Mouse (Mus musculus) spleen, adult 2 months (tissue): ENCODE results near the gene Sec22a. TPM values are rescaled to one million over a fixed set of nuclear protein-coding genes. Genes with fewer than 3 reads are reported as not detected.

Experiments
- DNase-seq, 2 experiments: peaks; one replicate each; pipeline versions ENCODE4 v3.0.0 to v3.0.0-alpha.2; 2012 to 2021; ENCODE audit warnings: low spot score in 2 of 2, low read depth in 1 of 2
- H3K27ac ChIP-seq: fragments of 200-500 bp; 2 replicates; pipeline ENCODE4 v1.5.1; 2012; ENCODE audit warnings: low read length, inconsistent platforms; ENCODE audit not compliant: insufficient read depth
- H3K27me3 ChIP-seq: fragments of 200-500 bp; 2 replicates; pipeline ENCODE4 v1.6.1; 2012; ENCODE audit warnings: mild to moderate bottlenecking, moderate library complexity, low read length, inconsistent platforms; ENCODE audit not compliant: control insufficient read depth, insufficient read depth
- H3K36me3 ChIP-seq: fragments of 200-500 bp; 2 replicates; pipeline ENCODE4 v1.6.1; 2012; ENCODE audit warnings: mild to moderate bottlenecking, low read length, inconsistent platforms; ENCODE audit not compliant: control insufficient read depth, insufficient read depth
- H3K4me1 ChIP-seq: fragments of 200-500 bp; 2 replicates; pipeline ENCODE4 v1.6.1; 2011; ENCODE audit warnings: inconsistent platforms; ENCODE audit not compliant: control insufficient read depth, insufficient read depth, insufficient read length
- H3K4me3 ChIP-seq: fragments of 200-500 bp; 2 replicates; pipeline ENCODE4 v1.5.1; 2011; ENCODE audit warnings: mild to moderate bottlenecking, inconsistent platforms; ENCODE audit not compliant: insufficient read depth, insufficient read length; ENCODE audit errors: extremely low read depth
- CTCF ChIP-seq: fragments of 200-500 bp; IDR thresholded peaks from 2 replicates; pipeline ENCODE4 v1.5.1; 2011; ENCODE audit warnings: mild to moderate bottlenecking, inconsistent platforms; ENCODE audit not compliant: insufficient read depth, insufficient read length, insufficient replicate concordance; ENCODE audit errors: extremely low read depth
- POLR2A ChIP-seq: fragments of 200-500 bp; IDR thresholded peaks from 2 replicates; pipeline ENCODE4 v1.6.1; 2011; ENCODE audit warnings: low read depth, low read length, inconsistent platforms
- WGBS: fragments of 180-500 bp; shearing (Covaris S2); methylation state at CpG from one replicate; pipeline ENCODE4 v1.1.7; 2018; 5-methylcytosine and 5-hydroxymethylcytosine counted together
- polyA plus RNA-seq: library from polyadenylated mRNA; depleted of rRNA; stranded (reverse); fragments of >200 nt; gene quantifications from 2 replicates; pipeline ENCODE4 v1.2.3, GENCODE M21; 2012

Sec22a gene
- polyA plus RNA-seq, 1 experiment, result 4.5 TPM

- no peaks in the 10 kb centered on the region for H3K36me3 ChIP-seq
- H3K4me1 ChIP-seq, result no peaks in the 10 kb centered on the region
- TF ChIP-seq CTCF (no peak), POLR2A (no peak)
- 86% methylated on average over 2 of the region's 2 CpGs for WGBS
- DNase-seq, result no peak
- H3K27ac ChIP-seq, result no peak overlapping the region
- no peak overlapping the region for H3K4me3 ChIP-seq
- H3K27me3 ChIP-seq, result no peaks in the 10 kb centered on the region
These were observed 56.4 kb downstream of the Sec22a start for GRCm38 (mm10) chr16:35307331-35307730.

GRCm38 (mm10) chr16:35306631-35307030 lies 57.1 kb downstream of the Sec22a start:
- no peak for TF ChIP-seq CTCF
- no peak for TF ChIP-seq POLR2A
- WGBS, result 70% methylated on average over 2 of the region's 2 CpGs
- Histone ChIP-seq H3K36me3 (no peaks in the 10 kb centered on the region), H3K4me1 (no peaks in the 10 kb centered on the region), H3K27me3 (no peaks in the 10 kb centered on the region), H3K4me3 (no peak overlapping the region), H3K27ac (no peak overlapping the region)
- no peak for DNase-seq

GRCm38 (mm10) chr16:35305226-35305625 lies 58.5 kb downstream of the Sec22a start:
- 89% methylated on average over 7 of the region's 7 CpGs for WGBS
- no peaks in the 10 kb centered on the region for H3K36me3 ChIP-seq
- no peak overlapping the region for H3K27ac ChIP-seq
- H3K27me3 ChIP-seq, result no peaks in the 10 kb centered on the region
- no peaks in the 10 kb centered on the region for H3K4me1 ChIP-seq
- TF ChIP-seq CTCF (no peak), POLR2A (no peak)
- no peak overlapping the region for H3K4me3 ChIP-seq
- no peak for DNase-seq

GRCm38 (mm10) chr16:35304416-35304815 lies 59.3 kb downstream of the Sec22a start:
- Histone ChIP-seq H3K4me1 (no peaks in the 10 kb centered on the region), H3K36me3 (no peaks in the 10 kb centered on the region), H3K4me3 (no peak overlapping the region), H3K27me3 (no peaks in the 10 kb centered on the region), H3K27ac (no peak overlapping the region)
- TF ChIP-seq POLR2A (no peak), CTCF (no peak)
- DNase-seq, result no peak
- 91% methylated on average over 5 of the region's 5 CpGs for WGBS

GRCm38 (mm10) chr16:35303721-35304120 lies 60.0 kb downstream of the Sec22a start:
- TF ChIP-seq CTCF, result no peak
- no peak for TF ChIP-seq POLR2A
- Histone ChIP-seq H3K27me3 (no peaks in the 10 kb centered on the region), H3K27ac (no peak overlapping the region), H3K4me1 (no peaks in the 10 kb centered on the region), H3K36me3 (no peaks in the 10 kb centered on the region), H3K4me3 (no peak overlapping the region)
- 88% methylated on average over 6 of the region's 6 CpGs for WGBS
- no peak for DNase-seq

- Histone ChIP-seq H3K4me1 (no peaks in the 10 kb centered on the region), H3K27ac (no peak overlapping the region), H3K36me3 (no peaks in the 10 kb centered on the region), H3K4me3 (no peak overlapping the region), H3K27me3 (no peaks in the 10 kb centered on the region)
- TF ChIP-seq CTCF, result no peak
- no peak for TF ChIP-seq POLR2A
- no peak for DNase-seq
- WGBS, result 65% methylated on average over 7 of the region's 7 CpGs
These were observed 61.1 kb downstream of the Sec22a start for GRCm38 (mm10) chr16:35302441-35303280.

- Histone ChIP-seq H3K27me3 (no peaks in the 10 kb centered on the region), H3K36me3 (no peaks in the 10 kb centered on the region), H3K27ac (no peak overlapping the region), H3K4me3 (no peak overlapping the region), H3K4me1 (no peaks in the 10 kb centered on the region)
- DNase-seq, result no peak
- WGBS, result 79% methylated on average over 4 of the region's 6 CpGs
- no peak for TF ChIP-seq POLR2A
- no peak for TF ChIP-seq CTCF
These were observed 63.6 kb downstream of the Sec22a start for GRCm38 (mm10) chr16:35300156-35300555.
